Mouse (Mus musculus) ES-Bruce4 (cell line): ENCODE results near the gene AI854703. TPM values are rescaled to one million over a fixed set of nuclear protein-coding genes. Genes with fewer than 3 reads are reported as not detected.

Experiments used
- H3K27ac ChIP-seq: 2 replicates; pipeline ENCODE4 v1.5.1; 2012; ENCODE audit warnings: low read length, inconsistent platforms; ENCODE audit not compliant: insufficient read depth
- H3K27me3 ChIP-seq: 2 replicates; pipeline ENCODE4 v1.6.1; 2012; ENCODE audit warnings: mild to moderate bottlenecking, low read length, inconsistent platforms; ENCODE audit not compliant: control insufficient read depth, poor library complexity, insufficient read depth, severe bottlenecking
- H3K36me3 ChIP-seq: 2 replicates; pipeline ENCODE4 v1.6.1; 2012; ENCODE audit warnings: inconsistent platforms, mild to moderate bottlenecking, low read length, moderate library complexity; ENCODE audit not compliant: control insufficient read depth, poor library complexity, insufficient read depth, severe bottlenecking
- H3K4me1 ChIP-seq: one replicate; pipeline ENCODE4 v1.8.1; 2011; ENCODE audit warnings: low read length; ENCODE audit not compliant: control insufficient read depth, insufficient read depth
- H3K4me3 ChIP-seq: 2 replicates; pipeline ENCODE4 v1.5.1; 2011; ENCODE audit warnings: low read depth, mild to moderate bottlenecking, low read length
- H3K9ac ChIP-seq: 2 replicates; pipeline ENCODE4 v1.6.1; 2012; ENCODE audit warnings: low read depth, mild to moderate bottlenecking, inconsistent platforms; ENCODE audit not compliant: poor library complexity, severe bottlenecking
- H3K9me3 ChIP-seq: replicated peaks from 2 replicates; pipeline ENCODE4 v1.6.1; 2012; ENCODE audit warnings: mild to moderate bottlenecking, low read length, inconsistent platforms; ENCODE audit not compliant: control insufficient read depth, poor library complexity, insufficient read depth, severe bottlenecking
- CTCF ChIP-seq: IDR thresholded peaks from one replicate; pipeline ENCODE4 v1.8.1; 2011; ENCODE audit warnings: low read depth, low read length
- EP300 ChIP-seq: IDR thresholded peaks from 2 replicates; pipeline ENCODE4 v1.6.1; 2011; ENCODE audit warnings: low read depth, low read length; ENCODE audit not compliant: insufficient read depth
- POLR2A ChIP-seq: IDR thresholded peaks from one replicate; pipeline ENCODE4 v1.8.1; 2011; ENCODE audit warnings: low read length; ENCODE audit not compliant: insufficient read depth
- polyA plus RNA-seq: library from polyadenylated mRNA; stranded (reverse); fragments of >200 nt; gene quantifications from 2 replicates; pipeline ENCODE4 v1.2.4, GENCODE M21; 2011; ENCODE audit warnings: low read depth; ENCODE audit not compliant: missing spikeins, insufficient read depth, insufficient read length

The AI854703 gene
- polyA plus RNA-seq, 1 experiment, result 0.36 TPM

DNA sequence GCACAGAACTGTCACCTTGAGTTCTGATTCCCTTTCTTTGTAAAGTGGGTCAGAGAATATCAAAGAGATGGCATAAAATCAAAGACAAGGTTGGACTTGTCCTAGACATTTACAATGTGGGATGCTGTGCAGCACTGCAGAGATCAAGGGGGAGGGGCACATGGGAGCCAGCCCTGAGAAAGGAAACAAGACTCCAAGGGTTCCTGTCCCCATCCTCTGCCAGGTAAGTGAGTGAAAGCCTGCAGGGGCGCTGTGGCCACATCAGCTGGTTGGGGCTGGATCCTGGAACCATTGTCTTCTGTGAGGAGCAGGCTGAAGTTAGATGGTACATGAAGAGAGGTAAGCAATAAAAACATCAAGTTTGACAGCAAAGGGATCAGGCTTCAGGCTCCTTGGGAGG is 3.1 kb upstream of the AI854703 start:
- Histone ChIP-seq H3K27me3 (no peaks in the 10 kb centered on the region; the same call in none of the 2 replicates), H3K27ac (no peak overlapping the region), H3K4me1 (no peaks in the 10 kb centered on the region), H3K4me3 (no peak overlapping the region), H3K36me3 (no peaks in the 10 kb centered on the region), H3K9me3 (no peaks in the 10 kb centered on the region), H3K9ac (no peak overlapping the region)
- no peak for TF ChIP-seq EP300
- peak; percentile 31 for TF ChIP-seq CTCF

- H3K27ac ChIP-seq, result no peak overlapping the region
- H3K9me3 ChIP-seq, result no peaks in the 10 kb centered on the region
- peak overlapping the region; percentile 32 for H3K9ac ChIP-seq
- TF ChIP-seq EP300 (no peak), CTCF (peak; percentile 21)
- no peaks in the 10 kb centered on the region for H3K4me1 ChIP-seq
- no peaks in the 10 kb centered on the region; the same call in none of the 2 replicates for H3K27me3 ChIP-seq
- no peaks in the 10 kb centered on the region for H3K36me3 ChIP-seq
- H3K4me3 ChIP-seq, result peak overlapping the region; percentile 44
Observed at GRCm38 (mm10) chr6:48626984-48627383, 420 bp downstream of the AI854703 start.

DNA sequence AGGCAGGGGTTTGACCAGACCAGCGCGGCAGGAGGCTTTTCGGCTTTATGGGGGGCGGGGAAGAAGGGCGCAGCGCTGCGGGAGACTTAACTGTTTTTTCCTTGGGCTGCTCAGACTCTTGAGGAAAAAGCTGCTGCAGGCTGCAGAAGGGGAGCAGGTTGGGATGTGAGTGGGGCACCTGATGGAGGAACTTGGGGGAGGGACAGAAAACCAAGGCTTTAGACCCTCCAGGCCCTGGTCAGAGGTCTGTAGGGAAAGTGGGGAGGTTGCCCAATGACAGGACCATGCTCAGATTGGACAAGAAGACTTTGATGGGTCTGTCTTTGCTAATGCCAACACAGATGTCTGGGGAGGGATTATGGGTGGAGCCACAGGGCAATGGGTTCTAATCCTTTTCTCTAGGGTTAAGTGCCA is 954 bp downstream of the AI854703 start:
- TF ChIP-seq CTCF (no peak), POLR2A (no peak), EP300 (no peak)
- H3K36me3 ChIP-seq, result no peaks in the 10 kb centered on the region
- H3K9ac ChIP-seq, result peak overlapping the region; percentile 32
- no peak overlapping the region for H3K27ac ChIP-seq
- no peaks in the 10 kb centered on the region for H3K4me1 ChIP-seq
- peak overlapping the region; percentile 44 for H3K4me3 ChIP-seq
- H3K9me3 ChIP-seq, result no peaks in the 10 kb centered on the region
- no peaks in the 10 kb centered on the region; the same call in none of the 2 replicates for H3K27me3 ChIP-seq

GRCm38 (mm10) chr6:48628377-48628776 is 1.8 kb downstream of the AI854703 start:
- Histone ChIP-seq H3K4me1 (no peaks in the 10 kb centered on the region), H3K4me3 (no peak overlapping the region), H3K9me3 (no peaks in the 10 kb centered on the region), H3K36me3 (no peaks in the 10 kb centered on the region), H3K27ac (no peak overlapping the region), H3K27me3 (no peaks in the 10 kb centered on the region; the same call in none of the 2 replicates), H3K9ac (no peak overlapping the region)
- TF ChIP-seq EP300, result no peak
- TF ChIP-seq CTCF, result no peak
- TF ChIP-seq POLR2A, result no peak

GRCm38 (mm10) chr6:48628808-48629660 is 2.5 kb downstream of the AI854703 start:
- TF ChIP-seq POLR2A, result no peak
- no peak for TF ChIP-seq EP300
- no peak for TF ChIP-seq CTCF
- no peaks in the 10 kb centered on the region for H3K36me3 ChIP-seq
- peak overlapping the region; percentile 34 for H3K4me3 ChIP-seq
- H3K4me1 ChIP-seq, result no peaks in the 10 kb centered on the region
- peak overlapping the region; percentile 37 for H3K9ac ChIP-seq
- H3K27ac ChIP-seq, result no peak overlapping the region
- no peaks in the 10 kb centered on the region for H3K9me3 ChIP-seq
- no peaks in the 10 kb centered on the region; the same call in none of the 2 replicates for H3K27me3 ChIP-seq

DNA sequence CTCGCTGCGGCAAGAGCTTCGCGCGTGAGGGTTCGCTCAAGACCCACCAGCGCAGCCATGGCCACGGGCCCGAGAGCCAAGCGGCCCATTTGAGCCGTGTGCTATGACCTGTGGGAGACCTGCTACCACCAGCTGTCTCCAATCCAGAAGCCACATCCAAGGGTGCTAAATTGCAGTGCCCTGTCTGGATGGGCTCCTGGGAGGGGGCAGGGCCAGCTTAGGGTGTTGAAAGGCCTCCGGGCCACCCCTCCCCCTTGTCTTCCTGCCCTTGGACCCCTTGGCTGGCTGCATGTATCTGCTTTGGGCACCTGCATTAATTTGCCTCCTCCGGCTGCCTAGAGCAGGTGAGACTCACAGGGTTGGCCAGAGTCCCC is 3.1 kb downstream of the AI854703 start:
- no peaks in the 10 kb centered on the region for H3K9me3 ChIP-seq
- TF ChIP-seq EP300, result no peak
- no peak for TF ChIP-seq CTCF
- no peak for TF ChIP-seq POLR2A
- no peaks in the 10 kb centered on the region; the same call in none of the 2 replicates for H3K27me3 ChIP-seq
- no peaks in the 10 kb centered on the region for H3K4me1 ChIP-seq
- H3K36me3 ChIP-seq, result no peaks in the 10 kb centered on the region
- peak overlapping the region; percentile 34 for H3K4me3 ChIP-seq
- no peak overlapping the region for H3K27ac ChIP-seq
- peak overlapping the region; percentile 37; the same call in 1 of the 2 replicates for H3K9ac ChIP-seq
